Mouse (Mus musculus): ENCODE measurements at regions not wholly inside any gene's neighbourhood (a gene's known extent, or its start where the extent isn't known, plus 50 kb on each side); places are given as distances from the start of the nearest gene placed in this dataset.

GRCm38 (mm10) chr1:168545072-168545780 lies 113.2 kb upstream of the Pbx1 start:
- no peak for TF ChIP-seq POLR2A (IDR thresholded peaks at IDR 0.05; ENCODE audit: low read depth, low read length)
- TF ChIP-seq CTCF (conservative IDR thresholded peaks at IDR 0.05; ENCODE audit: insufficient read depth, insufficient read length, low read depth, low read length): no peak

Measured in kidney, adult 2 months (tissue).